Mouse (Mus musculus) intestine, embryonic 14.5 days (tissue): ENCODE data around the gene Chst8. TPM values are rescaled to one million over a fixed set of nuclear protein-coding genes. Genes with fewer than 3 reads are reported as not detected.

Experiments
- ATAC-seq: fragments of 200-750 bp; cut with Nextera tagmentation; replicated peaks from 2 replicates; pipeline ENCODE4 v1.8.0; 2017; ENCODE audit warnings: low read depth, moderate number of reproducible peaks, moderate TSS enrichment, moderate library complexity; ENCODE audit not compliant: low FRiP score, low TSS enrichment
- DNase-seq: peaks from one replicate; pipeline ENCODE4 v3.0.0-alpha.2; 2018; ENCODE audit warnings: low spot score
- H3K27ac ChIP-seq: fragments of 300-500 bp; sonication (generic); 2 replicates; pipeline ENCODE4 v1.5.1; 2014; ENCODE audit warnings: low read depth, mild to moderate bottlenecking, control low read depth
- H3K27me3 ChIP-seq: fragments of 300-500 bp; sonication (generic); replicated peaks from 2 replicates; pipeline ENCODE4 v1.6.1; 2014; ENCODE audit warnings: low read length, control low read depth; ENCODE audit not compliant: control insufficient read depth, insufficient read depth
- H3K36me3 ChIP-seq: fragments of 300-500 bp; sonication (generic); 2 replicates; pipeline ENCODE4 v1.6.1; 2014; ENCODE audit warnings: low read length, control low read depth; ENCODE audit not compliant: control insufficient read depth, insufficient read depth
- H3K4me1 ChIP-seq: fragments of 300-500 bp; sonication (generic); replicated peaks from 2 replicates; pipeline ENCODE4 v1.6.1; 2014; ENCODE audit warnings: low read length, control low read depth, mixed read lengths; ENCODE audit not compliant: control insufficient read depth, insufficient read depth
- H3K4me2 ChIP-seq: fragments of 300-500 bp; sonication (generic); 2 replicates; pipeline ENCODE4 v1.6.1; 2014; ENCODE audit warnings: low read length
- H3K4me3 ChIP-seq: fragments of 300-500 bp; sonication (generic); 2 replicates; pipeline ENCODE4 v1.5.1; 2014; ENCODE audit warnings: low read depth, low read length, control low read depth, mixed read lengths
- H3K9ac ChIP-seq: fragments of 300-500 bp; sonication (generic); 2 replicates; pipeline ENCODE4 v1.6.1; 2014; ENCODE audit warnings: mild to moderate bottlenecking, low read length
- H3K9me3 ChIP-seq: fragments of 300-500 bp; sonication (generic); 2 replicates; pipeline ENCODE4 v1.6.1; 2016; ENCODE audit warnings: low read length, control low read depth; ENCODE audit not compliant: control insufficient read depth
- WGBS: fragments of 180-500 bp; shearing (Covaris S2); extraction: QIAGEN DNeasy Blood & Tissue Kit; methylation state at CpG from one replicate; pipeline ENCODE4 v1.1.7; 2014; 5-methylcytosine and 5-hydroxymethylcytosine counted together
- polyA plus RNA-seq: library from polyadenylated mRNA; unstranded; fragments of >200 nt; fragmentation: Nextera tagmentation; extraction: Ambion mirVana; gene quantifications from 2 replicates; pipeline ENCODE4 v1.2.1, GENCODE M21; 2014

The Chst8 gene
- polyA plus RNA-seq, 1 experiment from 2014 or later = 2.8 TPM

DNA sequence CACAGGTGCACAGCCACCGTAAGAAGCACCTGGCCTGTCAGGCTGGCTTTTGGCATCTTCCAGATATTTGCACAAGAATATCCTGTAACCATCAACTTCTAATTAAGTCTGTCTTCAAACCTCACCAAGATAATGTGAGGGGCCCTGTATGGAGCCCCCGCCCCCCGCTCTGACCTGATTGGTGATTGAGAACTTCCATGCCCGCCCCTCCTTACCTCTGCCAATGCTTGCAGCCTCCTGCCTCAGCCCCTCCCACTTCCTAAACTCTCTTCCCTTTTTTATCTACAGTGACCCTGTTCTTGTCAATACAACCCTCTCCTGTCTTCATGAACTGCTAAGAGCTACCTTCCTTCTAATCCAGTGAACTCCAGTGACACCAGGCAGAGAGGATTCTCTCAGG, 37.6 kb downstream of the Chst8 start:
- Histone ChIP-seq H3K36me3 (no peaks in the 10 kb centered on the region), H3K27ac (no peak overlapping the region), H3K9me3 (no peaks in the 10 kb centered on the region), H3K4me3 (no peak overlapping the region), H3K27me3 (no peaks in the 10 kb centered on the region), H3K9ac (no peak overlapping the region), H3K4me2 (no peak overlapping the region), H3K4me1 (no peaks in the 10 kb centered on the region)
- ATAC-seq = 0 out of 2 replicates have a peak, but pooled peaks have one; percentile 43
- WGBS = 70% methylated on average over 4 of the region's 4 CpGs
- DNase-seq = no peak

DNA sequence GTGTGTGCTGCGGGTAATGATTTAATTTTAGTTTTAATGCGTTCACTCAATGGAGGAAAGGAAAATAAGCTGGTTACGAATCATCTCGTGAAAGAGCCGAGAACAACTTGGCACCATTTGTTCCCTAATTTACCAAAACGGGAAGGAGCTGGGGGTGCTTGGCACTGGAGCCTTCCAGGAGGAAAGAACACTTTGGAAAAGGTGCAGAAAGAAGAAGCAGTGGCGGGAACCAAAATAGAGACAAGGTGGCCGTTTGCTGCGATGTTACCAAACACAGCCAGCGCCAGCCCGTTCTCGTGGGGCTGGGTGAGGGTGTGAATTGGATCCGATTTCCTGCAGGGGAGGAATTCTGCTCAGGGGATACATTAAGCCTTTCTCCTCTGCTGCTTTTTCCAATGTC, 38.5 kb downstream of the Chst8 start:
- Histone ChIP-seq H3K4me3 (no peak overlapping the region), H3K36me3 (no peaks in the 10 kb centered on the region), H3K4me2 (no peak overlapping the region), H3K4me1 (no peaks in the 10 kb centered on the region; the same call in 1 of the 2 replicates), H3K27me3 (no peaks in the 10 kb centered on the region), H3K27ac (no peak overlapping the region), H3K9me3 (no peaks in the 10 kb centered on the region), H3K9ac (no peak overlapping the region)
- DNase-seq (no peak), ATAC-seq (no peak)
- WGBS = 38% methylated on average over 13 of the region's 13 CpGs

DNA sequence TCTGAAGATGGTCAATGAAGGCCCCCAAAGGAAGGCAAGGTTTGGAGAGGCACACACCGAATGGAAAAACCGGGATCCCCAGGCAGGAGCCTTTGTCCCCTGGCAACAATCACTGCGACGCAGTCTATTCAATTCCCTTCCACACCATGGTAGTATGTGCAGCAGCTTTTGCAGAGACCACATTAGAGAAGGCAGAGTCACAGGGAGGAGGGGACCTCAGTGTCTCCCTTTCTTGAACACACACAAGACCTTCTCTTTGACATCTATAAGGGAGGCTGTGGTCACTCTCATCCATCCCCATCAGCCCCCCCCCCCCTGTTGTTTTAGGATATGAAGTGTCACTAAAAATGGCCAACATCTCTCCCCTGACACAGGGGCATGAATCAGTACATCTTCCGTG, 39.2 kb downstream of the Chst8 start:
- H3K9me3 ChIP-seq = no peaks in the 10 kb centered on the region
- H3K36me3 ChIP-seq = no peaks in the 10 kb centered on the region
- DNase-seq (no peak), ATAC-seq (no peak)
- H3K27ac ChIP-seq = no peak overlapping the region
- H3K9ac ChIP-seq = no peak overlapping the region
- H3K27me3 ChIP-seq = no peaks in the 10 kb centered on the region
- 79% methylated on average over 5 of the region's 5 CpGs for WGBS
- H3K4me3 ChIP-seq = no peak overlapping the region
- H3K4me2 ChIP-seq = no peak overlapping the region
- H3K4me1 ChIP-seq = no peaks in the 10 kb centered on the region; the same call in 1 of the 2 replicates

DNA sequence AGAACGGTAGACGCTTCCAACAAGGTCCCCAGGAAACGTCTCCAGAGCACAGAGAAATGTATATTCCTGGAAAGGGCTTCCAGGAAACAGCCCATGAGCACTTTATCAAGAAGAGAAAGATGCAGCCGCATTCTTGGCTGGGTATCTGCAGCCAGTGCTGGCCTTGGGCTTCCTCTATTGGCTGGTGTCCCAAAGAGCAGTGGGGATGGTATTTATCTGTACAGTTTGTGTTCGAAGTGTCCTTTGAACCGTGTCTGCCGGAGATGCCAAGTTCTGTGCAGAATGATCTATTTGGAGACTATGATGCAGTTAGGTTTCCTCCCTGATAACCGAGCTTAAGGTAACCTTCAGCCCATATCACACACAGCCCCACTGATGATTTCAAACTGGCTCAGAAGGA, 43.0 kb downstream of the Chst8 start:
- no peak overlapping the region for H3K27ac ChIP-seq
- H3K9ac ChIP-seq = no peak overlapping the region
- ATAC-seq (no peak), DNase-seq (no peak)
- no peaks in the 10 kb centered on the region for H3K9me3 ChIP-seq
- H3K4me1 ChIP-seq = no peaks in the 10 kb centered on the region; the same call in 1 of the 2 replicates
- H3K36me3 ChIP-seq = no peaks in the 10 kb centered on the region
- WGBS = 56% methylated on average over 8 of the region's 8 CpGs
- no peak overlapping the region for H3K4me3 ChIP-seq
- H3K27me3 ChIP-seq = no peaks in the 10 kb centered on the region
- no peak overlapping the region for H3K4me2 ChIP-seq

DNA sequence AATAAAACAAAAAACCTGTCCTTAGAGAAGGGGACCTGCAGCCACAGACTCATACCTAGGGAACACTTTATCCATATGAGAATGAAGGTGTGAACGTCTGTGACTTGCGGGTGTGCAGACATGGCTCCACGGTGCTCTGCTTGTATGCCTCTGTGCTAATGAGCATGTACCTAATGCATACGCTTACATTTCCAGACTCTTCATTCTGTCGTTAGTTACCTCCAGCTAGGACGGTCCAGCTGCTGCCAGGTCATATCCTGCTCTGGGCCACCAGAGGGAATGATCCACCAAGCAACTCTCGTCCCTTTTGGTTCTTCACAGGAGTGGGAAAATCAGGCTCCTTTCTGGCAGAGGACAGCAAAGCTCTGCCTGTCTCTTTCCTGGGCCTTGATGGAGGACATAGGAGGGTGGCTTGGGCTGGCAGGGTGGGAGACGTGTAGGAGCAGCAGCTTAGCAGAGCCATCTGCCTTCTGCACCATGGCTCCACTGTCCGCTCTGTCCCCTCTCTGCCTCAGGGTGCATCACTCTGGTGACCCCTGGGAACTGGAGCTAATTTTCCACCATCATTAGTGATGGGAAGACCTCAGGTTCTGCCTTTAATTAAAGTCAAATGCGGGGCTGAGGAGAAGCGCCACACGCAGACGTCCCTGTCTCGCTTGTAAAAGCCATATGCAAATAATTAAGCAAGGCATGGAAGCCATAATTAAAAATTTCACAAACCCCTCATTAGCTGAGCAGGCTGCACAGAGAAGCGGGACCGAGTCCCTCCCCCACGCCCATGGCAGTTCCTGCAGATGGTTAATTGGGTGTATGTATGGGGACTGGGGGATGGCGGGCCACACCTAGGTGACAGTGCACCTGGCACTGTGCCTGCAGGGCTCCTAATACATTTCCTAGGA, 48.0 kb downstream of the Chst8 start:
- no peak for DNase-seq
- H3K27ac ChIP-seq = no peak overlapping the region
- H3K9me3 ChIP-seq = no peaks in the 10 kb centered on the region
- H3K4me2 ChIP-seq = no peak overlapping the region
- H3K4me1 ChIP-seq = no peaks in the 10 kb centered on the region; the same call in 1 of the 2 replicates
- no peak for ATAC-seq
- H3K9ac ChIP-seq = no peak overlapping the region
- no peaks in the 10 kb centered on the region for H3K27me3 ChIP-seq
- no peak overlapping the region for H3K4me3 ChIP-seq
- no peaks in the 10 kb centered on the region for H3K36me3 ChIP-seq
- WGBS = 70% methylated on average over 18 of the region's 18 CpGs

DNA sequence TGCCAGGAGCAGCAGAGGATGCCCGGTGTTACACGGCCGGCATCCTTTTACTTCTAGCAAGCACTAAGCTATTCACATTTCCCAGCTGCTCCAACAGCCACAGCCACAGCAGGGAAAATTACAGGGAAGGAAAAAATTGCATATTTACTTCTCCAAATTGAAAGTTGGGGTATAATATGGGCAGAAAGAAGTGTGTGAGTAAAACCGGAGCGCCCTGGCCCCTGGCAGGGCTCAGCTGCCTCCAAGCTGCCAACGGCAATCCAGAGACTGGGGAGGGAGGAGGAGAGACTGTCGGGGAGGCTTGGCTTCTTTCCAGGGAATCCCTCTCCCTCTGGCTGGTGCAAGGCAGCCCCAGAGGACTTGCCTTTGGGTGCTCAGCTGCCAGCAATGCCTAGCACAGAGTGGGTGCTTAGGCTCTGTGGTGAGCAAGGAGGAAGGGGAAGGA, 53.1 kb downstream of the Chst8 start:
- H3K27me3 ChIP-seq = no peaks in the 10 kb centered on the region
- no peak for ATAC-seq
- no peaks in the 10 kb centered on the region for H3K36me3 ChIP-seq
- H3K9me3 ChIP-seq = no peaks in the 10 kb centered on the region
- H3K9ac ChIP-seq = no peak overlapping the region
- no peak overlapping the region for H3K4me3 ChIP-seq
- H3K4me1 ChIP-seq = no peaks in the 10 kb centered on the region
- no peak for DNase-seq
- 59% methylated on average over 7 of the region's 7 CpGs for WGBS
- no peak overlapping the region for H3K4me2 ChIP-seq
- H3K27ac ChIP-seq = no peak overlapping the region

DNA sequence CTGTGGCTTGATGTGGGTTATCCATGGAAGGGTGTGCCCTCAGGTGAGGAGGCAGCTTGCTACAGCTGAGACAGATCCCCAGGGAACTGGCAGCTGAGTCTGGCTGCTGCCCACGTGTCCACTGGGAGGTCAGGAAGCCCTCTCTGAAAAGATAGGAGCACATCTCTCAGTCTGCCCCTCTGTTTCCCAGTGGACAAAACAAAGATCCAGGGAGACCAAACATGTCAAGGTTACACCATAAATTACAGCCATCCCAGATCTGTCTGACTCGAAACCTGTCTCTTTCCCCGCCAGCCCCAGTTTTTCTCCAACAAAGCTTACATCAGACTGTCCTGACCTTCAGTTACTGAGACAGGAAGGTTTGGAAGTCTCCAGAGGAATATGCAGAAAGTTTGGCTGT, 53.8 kb downstream of the Chst8 start:
- 43% methylated on average over 3 of the region's 3 CpGs for WGBS
- H3K27me3 ChIP-seq = no peaks in the 10 kb centered on the region
- no peak for ATAC-seq

DNA sequence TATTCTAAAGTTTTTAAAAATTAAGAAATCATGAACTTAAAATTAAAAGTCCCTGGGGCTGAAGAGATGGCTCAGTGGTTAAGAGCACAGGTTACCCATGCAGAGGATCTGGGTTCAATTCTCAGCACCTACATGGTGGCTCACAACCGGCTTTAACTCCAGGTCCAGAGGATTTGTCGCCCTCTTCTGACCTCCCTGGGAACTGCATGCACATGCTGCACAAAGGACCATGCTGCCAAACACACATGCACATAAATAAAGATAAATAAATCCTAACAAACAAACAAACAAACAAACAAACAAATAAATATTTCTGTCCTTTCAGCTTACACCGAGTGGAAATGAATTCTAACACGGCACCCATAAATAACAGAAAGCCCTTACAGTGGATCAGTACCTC, 55.0 kb downstream of the Chst8 start:
- Histone ChIP-seq H3K4me3 (no peak overlapping the region), H3K4me2 (no peak overlapping the region), H3K27me3 (no peaks in the 10 kb centered on the region), H3K9me3 (no peaks in the 10 kb centered on the region), H3K36me3 (no peaks in the 10 kb centered on the region), H3K9ac (no peak overlapping the region), H3K27ac (no peak overlapping the region), H3K4me1 (peaks cover under 1% of the 10 kb centered on the region; the same call in 1 of the 2 replicates)
- DNase-seq (no peak), ATAC-seq (no peak)
- WGBS = 79% methylated on average over 4 of the region's 4 CpGs

More for the DNA sequence above, 53.8 kb downstream of the Chst8 start:
- no peaks in the 10 kb centered on the region for H3K9me3 ChIP-seq
- DNase-seq = no peak
- no peaks in the 10 kb centered on the region for H3K4me1 ChIP-seq
- H3K36me3 ChIP-seq = no peaks in the 10 kb centered on the region
- H3K4me3 ChIP-seq = no peak overlapping the region
- no peak overlapping the region for H3K4me2 ChIP-seq
- no peak overlapping the region for H3K27ac ChIP-seq
- H3K9ac ChIP-seq = no peak overlapping the region
